Mouse (Mus musculus) kidney, adult 11 months (tissue): ENCODE results near the gene Sdc3.

Experiments
- DNase-seq: peaks from one replicate; pipeline ENCODE4 v3.0.0; 2022

The Sdc3 gene

DNA sequence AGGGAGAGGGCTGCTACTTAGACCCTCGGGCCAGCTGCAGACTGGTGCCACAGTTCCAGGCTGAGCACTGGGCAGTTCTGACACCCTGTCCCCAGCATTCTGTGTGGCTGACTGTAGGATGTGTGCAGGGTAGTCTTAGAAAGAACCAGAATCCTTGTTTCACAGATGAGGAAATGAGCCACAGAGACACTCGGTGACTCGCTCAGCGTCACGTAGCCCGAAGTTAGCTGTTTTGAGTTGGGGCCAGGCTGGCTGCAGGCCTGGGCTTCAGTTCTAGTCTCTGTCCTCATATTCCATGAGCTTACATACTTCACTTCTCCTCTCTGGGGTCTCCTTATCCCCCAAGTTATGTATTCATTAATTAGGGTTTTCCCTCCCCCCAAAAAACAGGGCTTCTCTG is 3.6 kb downstream of the Sdc3 start:
- DNase-seq, result no peak

DNA sequence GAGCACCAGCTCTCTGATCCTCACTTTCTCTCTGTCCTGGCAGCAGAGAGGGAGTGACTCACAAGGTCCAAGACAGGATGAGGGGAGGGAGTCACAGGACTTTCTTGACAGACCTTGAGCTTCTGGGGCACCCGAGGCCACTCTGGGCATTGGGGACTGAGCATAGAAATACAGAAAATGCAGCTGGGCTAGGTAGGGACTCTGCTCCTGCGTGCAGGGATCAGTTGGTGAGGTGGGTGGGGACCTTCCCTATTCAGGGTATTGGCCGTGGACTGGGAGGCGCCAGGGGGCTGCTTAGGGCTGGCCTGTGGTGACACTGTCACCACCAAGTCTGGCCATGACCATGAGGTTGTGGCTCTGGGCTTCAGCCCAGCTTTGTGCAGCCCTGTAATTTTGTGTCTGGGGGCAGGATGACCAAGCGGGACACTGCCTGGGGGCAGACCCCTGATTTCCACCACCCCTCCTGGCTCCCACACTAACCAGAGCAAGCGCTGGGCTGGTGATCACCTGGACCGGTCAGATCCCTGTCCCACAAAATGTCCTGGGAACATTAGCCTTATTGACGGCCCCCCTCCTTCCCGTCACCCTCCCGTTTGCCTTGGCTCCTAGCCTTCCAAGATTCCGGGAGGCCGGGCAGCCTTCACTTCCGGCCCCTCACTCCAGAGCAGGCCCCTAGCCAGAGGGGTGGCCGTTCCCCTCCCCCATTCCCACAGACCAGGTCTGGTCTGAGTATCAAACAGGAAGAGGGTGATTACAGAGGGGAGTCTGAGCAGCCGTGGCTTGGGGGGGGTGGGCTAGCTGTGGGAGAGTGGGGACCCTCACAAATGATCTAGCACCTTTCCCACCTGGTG is 5.1 kb downstream of the Sdc3 start:
- DNase-seq, result peak; percentile 27

DNA sequence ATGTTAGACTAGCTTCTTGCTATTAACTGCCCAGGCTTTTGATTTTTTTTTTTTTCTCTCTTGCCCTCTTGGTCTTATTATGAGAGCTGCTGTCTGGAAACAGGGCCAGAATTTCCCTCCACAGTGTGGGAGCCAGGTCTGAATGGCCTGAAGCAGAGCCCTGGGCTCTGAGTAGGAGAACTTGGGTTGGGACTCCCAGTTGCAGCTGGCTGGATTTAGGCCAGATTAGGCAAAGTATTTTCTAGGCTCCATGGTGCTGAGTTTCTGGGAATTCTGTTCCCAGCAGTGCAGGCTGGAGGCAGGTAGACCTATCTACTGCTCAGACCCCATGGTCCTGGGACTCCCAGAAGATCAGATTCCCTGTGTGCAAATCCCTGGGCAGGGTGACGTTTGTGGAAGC is 6.1 kb downstream of the Sdc3 start:
- DNase-seq, result no peak

DNA sequence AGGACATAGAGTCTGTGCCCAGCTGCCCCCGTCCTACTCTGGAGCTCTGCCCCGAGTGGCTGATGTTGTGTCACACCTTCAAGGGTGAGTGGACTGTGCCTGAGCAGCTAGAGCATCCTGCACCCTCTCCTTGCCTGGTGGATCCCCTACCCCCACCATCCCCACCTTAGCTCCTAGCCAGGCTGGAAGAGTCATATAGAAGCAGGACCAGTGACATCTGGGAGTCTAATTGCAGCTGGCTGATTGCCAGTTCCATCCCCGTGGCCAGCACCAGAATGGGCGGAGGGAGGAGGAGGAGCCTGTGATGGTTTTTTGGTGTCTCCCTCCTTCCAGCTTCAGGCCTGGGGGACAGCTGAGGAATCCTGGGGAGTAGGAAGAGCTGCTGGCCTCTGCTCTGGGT is 6.8 kb downstream of the Sdc3 start:
- no peak for DNase-seq

DNA sequence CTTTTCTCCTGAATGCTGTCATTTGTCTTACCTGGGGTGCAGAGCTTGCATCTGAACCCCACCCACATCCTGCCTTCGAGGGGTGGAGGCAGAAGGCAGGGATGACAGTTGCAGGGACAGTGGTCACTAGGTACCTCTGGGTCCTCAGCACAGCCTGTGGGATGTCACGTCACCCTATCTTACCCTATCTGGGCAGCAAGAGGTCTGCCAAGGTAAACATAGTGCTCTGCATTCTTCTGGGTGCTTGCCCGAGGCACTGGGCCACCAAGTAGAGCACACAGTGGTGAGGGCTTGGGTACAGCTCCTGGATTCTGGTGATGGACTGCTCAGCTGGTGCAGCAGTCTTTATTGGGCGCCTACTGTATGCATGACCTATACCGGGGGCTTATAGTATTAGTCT is 7.2 kb downstream of the Sdc3 start:
- no peak for DNase-seq

DNA sequence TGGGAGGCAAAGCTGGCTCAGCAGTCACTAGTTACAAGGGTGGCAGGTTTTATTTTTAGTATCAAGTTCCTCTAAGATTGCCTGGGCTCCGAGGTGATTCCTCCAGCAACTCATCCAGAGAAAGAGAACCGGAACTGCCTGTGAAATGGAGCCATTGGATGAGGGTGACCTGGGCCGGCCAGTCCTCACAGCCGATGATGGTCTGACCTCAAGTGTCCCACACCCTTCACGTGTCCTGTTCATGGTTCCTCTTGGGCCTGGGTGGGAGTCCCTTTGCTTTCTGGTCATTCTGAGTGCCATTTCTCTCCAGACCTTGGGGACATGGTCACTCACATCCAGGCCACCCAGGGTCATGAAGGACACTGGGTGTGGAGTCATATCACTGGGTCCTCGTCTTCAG is 7.8 kb downstream of the Sdc3 start:
- DNase-seq, result no peak

DNA sequence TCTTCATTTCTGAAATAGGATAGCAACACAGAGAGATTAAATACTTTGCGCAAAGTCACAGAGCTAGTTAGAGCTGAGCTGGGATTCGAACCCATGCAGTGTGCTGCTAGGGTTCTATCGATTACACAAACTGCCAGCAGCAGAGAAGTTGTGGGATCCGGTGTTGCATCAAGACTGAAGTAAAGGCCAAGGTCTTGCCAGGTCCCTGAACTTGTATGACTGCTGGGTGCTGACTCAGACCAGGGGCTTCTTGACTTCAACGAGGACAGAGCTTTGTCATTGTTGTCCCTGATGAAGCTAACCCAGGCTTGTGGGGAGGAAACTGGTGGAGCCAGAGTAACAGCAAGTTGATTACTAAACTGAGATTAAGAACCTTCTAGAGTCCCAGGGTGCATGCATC is 8.9 kb downstream of the Sdc3 start:
- DNase-seq, result no peak

DNA sequence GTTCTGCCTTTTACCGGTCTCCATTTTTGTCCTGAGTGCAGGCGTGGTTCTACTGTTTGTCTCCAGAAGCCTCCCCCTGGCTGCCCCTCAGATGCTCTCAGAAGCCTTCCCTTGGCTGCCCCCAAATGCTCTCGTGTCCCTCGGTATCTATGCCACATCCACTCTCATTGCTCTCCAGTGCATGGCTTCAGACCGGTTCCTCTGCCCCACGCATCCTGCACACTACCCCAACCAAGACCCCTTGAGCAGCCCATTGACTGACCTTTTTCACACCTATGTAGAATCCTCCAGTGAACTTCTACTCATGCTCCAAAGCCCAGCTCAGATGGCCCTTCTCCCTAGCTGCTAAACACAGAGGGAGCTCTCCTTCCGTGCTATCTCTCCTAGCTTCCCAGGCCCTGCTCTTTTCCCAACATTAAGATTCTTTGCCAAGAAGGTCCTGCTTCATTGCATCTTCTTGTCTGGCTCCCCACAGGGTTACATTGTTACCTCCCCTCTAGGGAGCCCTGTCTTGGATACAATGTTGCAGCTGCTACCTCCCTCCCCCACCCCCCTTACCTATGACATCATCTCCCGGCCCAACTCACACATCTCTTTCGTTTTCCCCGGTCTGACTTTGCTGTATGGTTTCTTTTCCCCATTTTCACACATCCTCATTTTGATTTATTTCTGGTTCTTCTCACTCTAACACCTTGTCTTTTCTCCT is 9.4 kb downstream of the Sdc3 start:
- no peak for DNase-seq

DNA sequence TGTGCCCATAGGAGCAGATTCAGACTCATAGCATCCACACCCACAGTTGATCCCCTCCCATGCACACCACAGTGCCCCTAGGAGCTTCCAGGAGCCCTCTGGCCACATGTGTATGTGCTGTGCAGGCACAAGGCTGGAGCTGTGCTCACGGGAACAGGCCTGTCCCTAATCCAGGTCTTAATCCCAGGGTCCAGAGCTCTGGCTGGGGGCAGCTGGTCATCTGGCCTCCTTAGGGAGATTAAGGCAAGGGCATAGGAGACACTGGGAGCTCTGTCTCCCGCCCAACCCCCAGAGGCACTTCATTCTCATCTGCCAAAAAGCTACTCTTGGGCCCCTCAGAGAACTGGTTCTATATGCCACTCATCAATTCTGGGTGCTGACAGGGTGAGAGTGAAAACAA is 11.3 kb downstream of the Sdc3 start:
- DNase-seq, result no peak

DNA sequence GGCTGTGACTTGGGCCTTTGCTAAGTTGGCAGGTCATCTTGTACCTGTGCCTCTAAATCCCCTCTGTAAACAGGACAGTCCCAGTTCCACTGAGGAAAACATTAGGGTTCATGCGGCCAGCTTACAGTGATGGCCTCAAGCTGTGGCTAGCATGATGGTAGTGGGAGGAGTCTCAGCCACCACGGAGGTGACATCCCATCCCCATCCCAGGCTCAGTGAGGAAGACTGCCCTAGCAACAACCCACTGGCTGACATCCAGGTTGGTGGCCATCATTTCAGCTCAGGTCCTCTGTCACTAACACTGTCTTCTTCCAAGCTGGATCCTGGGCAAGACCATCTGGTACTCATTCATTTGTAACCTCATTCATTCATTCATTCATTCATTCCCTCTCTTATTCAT is 12.0 kb downstream of the Sdc3 start:
- DNase-seq, result no peak

DNA sequence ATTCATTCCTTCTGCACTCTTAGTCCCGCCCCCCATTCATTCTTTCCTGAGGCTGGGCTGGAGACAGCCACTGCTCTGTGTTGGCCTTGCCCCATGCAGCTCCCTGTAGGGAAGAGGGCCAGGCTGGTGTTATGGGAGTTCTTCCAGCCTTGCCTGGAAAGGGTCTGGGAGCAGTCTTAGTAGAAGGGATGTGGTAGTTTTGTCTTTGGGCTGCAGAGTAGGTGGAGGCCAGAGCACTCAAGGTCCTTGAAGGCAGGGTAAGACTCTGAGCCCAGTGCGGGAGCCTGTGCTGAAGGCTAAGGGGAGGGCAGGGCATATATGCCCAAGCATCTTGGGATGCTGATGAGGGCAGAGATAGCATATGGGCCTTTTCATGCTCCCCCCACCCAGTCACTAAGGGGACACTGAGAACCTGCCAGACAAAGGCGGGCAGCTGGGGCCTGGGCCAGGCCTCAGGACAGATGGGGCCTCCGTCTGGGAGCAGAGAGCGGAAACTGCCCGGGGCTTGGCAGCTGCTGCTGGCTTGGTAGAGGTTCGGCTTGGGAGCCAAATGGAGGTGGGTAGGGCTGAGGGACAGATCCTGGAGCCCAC is 12.5 kb downstream of the Sdc3 start:
- no peak for DNase-seq

DNA sequence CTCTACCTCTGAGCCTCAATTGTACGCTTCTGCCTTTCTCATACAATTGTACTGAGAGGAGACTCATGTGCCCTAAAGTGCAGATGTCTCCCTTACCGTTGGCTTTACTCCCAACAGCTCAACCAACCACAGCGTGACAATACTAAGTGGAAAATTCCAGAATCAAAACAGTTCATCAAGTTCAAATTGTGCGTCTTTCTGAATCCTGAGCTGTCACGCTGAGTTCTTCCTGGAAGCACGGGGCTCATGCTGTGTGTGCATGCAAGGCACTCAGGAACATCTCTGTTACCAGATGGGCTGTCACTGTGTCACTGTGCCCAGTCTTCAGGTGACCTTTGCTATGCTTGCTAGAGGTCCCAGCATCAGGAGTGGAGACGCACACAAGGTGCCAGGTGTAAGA is 13.4 kb downstream of the Sdc3 start:
- DNase-seq, result no peak

DNA sequence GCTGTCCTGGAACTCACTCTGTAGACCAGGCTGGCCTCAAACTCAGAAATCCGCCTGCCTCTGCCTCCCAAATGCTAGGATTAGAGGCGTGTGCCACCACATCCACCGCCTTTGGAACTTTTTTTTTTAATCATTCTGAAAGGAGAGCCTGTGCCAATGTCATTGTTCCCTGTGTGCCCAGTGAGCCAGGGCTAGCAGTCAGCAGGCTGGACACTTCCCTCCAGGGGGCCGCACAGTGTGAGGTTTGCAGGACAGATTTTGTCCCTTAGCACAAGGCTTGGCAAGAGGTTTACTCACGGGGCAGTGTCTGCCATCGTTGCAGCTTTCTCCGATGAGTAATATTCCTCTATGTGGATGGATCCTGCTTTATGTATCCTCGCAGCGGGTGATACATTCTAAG is 14.4 kb downstream of the Sdc3 start:
- no peak for DNase-seq

DNA sequence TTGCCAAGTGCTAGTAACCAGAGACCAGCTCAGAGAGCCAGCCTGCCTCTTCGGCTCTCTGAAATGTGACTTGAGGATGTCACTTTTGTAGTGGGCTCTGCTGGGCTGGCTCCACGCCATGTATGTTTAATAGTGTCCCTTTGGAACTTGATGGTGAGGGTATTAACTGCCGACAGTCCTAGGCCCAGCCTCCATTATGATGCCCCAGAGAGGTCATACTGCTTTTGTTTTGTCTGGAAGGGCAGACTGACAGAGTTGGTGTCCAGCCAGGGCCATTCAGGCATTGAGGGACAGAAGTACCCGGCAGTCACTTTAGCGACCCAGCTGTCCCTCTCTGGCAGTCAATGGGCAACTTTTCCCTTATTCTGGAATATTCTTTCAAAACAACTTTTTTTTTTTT is 17.4 kb downstream of the Sdc3 start:
- DNase-seq, result no peak

DNA sequence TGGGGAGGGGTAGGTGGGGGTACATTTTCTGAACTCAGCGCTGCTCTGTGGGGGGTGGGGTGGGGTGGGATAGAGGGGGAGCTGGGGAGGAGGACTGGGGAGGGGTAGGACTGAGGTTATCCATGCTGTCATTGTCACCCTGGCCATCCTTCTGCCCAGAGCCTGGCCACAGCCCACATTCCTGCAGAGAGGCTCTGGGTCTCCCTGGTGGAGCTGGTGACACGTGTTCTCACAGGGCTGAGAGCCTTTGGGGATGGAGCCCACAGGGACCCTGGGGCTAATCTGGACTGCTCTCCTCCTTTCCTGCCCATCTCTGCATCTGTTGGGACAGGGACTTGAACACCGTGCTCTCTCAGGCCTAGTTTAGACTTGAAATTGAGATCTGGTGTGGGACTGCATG is 18.5 kb downstream of the Sdc3 start:
- no peak for DNase-seq

DNA sequence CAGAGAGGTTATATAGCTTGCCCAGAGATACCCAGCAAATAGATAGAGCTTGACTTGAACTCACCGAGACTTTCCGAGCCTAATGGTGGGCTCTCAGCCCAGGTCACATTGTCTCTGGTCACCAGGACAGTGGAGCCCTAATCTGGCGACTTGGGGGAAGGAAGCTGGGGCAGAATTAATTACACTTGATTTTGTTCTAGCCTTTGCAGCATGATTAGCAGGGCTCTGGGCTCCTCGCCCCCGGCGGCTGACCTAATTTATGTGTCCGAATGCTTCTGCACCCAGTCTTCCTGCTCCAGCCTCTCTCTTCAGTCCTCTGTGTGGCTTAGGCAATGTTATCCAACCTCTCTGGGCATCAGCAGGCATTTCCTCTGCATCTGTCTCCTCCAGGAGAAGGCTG is 19.0 kb downstream of the Sdc3 start:
- DNase-seq, result no peak

DNA sequence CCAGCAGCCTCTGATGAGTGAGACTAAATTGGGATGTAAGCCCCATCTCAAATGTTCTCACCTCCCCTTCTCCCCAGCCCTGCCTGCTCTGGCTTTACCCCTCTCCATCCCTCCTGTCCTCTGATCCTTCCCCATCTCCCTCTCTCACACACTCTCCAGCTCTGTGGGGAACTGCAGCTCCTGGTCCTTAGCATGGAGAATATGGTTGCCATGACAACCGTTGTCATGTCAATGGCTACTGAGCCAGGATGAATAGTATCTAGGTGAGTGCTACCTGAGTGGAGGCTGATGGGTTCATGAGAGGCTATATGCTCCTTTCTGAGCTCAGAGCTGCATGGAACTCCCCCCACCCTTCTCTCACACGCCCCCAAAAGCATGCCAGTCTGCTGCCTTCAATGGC is 21.6 kb downstream of the Sdc3 start:
- DNase-seq, result no peak

DNA sequence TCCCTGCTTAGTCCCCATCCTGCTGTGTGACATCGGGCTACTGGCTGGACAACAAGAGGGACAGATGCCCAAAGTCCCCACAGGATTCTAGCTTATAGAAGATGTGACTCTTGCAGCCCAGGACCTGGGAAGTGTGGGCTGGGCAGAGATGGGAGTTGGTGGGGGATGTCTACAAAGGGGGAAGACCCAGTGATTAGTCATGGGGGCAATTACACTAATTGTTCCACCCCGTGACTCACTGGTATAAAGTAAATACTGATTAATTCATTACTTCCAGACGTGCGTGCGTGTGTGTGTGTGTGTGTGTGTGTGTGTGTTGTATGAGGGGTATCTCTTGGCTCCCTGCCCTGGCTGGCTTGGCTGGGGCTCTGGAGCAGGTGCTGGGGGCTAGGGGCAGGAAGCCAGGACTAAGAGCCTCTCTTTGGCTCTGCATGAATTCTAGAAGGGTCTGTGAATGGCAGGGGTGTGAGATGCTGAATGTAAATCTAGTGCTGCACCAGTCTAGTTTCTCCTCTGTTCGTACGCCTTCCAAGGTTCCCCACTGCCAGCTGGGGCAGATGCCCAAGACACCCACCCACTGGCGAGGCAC is 22.5 kb downstream of the Sdc3 start:
- DNase-seq, result no peak

DNA sequence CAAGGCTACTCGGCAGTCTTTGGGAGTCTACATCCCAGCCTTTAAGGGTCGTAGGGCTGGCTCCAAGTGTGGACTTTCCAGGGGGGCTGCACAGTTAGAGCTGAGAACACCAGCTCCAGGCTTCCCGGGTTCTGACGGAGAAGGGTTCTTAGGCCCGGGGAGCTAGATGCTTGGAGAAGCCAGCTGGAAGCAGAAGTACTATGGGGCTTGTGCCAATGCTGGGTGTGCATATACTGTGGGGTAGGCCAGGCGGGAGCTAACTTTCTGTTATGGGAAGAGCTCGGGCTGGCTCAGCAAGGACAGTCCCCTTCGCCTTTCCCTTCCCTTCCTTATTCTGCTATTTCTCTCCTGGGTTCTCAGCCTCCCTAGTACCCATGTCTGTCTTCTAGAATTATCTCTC is 23.5 kb downstream of the Sdc3 start:
- no peak for DNase-seq

DNA sequence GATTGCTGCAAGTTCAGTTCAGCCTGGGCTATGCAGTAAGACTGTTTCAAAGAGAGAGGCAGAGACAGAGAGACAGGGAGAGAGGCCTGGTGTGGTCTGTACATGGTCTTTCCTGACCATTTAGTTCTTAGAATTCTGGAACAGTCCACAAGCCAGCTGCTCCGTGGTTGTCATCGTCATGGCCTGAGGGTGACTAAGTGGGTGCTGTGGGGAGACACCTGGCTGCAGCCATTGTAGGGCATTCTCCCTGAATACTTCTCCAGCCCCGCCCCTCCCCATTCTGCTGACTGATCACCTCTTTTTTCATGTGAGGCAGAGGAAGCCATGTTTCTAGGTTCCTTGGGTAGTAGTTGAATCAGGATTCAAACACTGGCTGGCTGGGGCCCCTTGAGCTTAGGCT is 27.5 kb downstream of the Sdc3 start:
- no peak for DNase-seq

DNA sequence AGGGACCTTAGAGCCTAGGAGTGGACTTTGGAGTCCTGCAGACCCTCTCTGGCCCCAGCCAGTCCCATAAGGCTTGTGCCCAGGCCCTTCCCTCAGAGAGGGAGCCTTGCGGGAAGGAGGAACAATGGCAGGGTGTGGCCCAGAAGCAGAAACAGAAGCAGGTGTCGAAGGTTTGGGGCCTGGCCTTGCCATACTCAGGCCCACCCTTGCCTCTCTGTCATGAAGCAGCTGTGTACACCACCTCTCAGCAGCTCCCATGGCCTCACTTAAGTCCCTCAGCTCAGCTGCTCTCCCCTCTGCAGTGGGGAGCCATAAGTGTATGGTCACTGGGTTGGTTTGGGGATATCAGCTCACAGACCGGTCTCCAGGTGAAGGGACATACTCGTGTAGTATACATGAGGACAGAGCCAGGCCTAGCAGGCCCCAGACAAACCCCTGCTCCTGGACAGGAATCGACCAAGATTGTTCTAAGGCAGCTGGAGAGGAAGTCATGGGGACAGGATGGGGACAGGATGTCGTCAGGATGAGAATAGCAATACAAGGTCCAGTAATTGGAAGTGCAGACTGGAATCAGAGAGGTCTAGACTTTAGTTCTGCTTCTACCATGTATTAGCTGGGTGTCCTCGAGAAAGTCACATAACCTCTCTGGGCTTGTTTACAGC is 28.4 kb downstream of the Sdc3 start:
- DNase-seq, result no peak

DNA sequence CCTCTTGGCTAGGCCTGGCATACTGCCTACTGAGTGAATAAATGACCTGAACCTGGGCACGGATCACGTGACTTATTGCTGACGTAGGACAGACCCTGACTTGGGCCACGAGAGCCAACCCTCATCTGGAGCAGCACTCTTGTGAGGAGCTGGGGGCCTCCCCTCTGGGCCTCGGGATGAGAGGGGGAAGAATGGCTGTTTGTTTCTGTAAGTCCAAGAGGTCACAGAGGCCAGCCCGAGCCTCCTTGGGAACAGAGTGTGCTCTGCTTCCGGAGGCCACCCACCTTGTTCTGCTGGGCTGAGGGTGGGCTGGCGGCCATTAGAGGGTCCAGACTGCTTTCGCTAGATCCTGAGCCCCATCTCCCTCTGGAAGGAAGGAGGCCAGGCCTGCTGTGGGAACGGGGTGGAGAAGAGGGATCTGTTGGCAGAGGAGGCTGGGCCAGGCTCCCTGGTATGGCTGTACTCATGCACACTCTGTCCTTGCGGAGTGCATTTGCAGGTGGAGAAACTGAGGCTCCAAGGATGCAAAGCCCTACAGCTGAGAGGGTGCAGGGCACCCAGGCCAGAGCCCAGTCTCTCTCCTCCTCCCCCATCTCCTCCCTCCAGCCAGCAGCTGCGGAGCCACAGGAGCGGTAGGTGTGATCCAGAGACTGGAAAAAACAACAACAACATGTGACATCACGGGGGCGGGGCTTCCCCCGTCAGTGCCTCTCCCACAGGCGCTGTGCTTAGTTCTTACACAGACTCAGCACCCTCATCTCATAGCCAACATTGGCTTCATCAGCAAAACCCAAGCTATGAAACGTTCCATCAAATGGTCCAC is 36.7 kb downstream of the Sdc3 start:
- peak; percentile 83 for DNase-seq
